Comparison of ENCODE assay signal across 10 mouse cellular contexts in genomic region chr8:123043941-123044340, GRCm38 (mm10). TPM values are rescaled to one million over a fixed set of nuclear protein-coding genes. Genes with fewer than 3 reads are reported as not detected.
A peak's percentile ranks its signal among the peaks of the same experiment; 100 is the strongest.
DNase-seq lines count a peak whose midpoint lies in the region; ATAC-seq and TF ChIP-seq lines count a peak whose summit lies in the region.
"Had no signal": no experiment of that assay in that cellular context is flagged by ENCODE, and none has a peak within 500 bp of the region (broad histone marks: within the 10 kb centered on the region; RNA-seq: fewer than 3 reads in every experiment).

No protein-coding gene starts in this region.

- no peak overlapping the region for H3K27ac ChIP-seq in heart, embryonic 10.5 days
- H3K27ac ChIP-seq in embryonic facial prominence, embryonic 10.5 days (replicated peaks): no peak overlapping the region
- no peak overlapping the region for H3K27ac ChIP-seq in forebrain, postnatal 0 days (ENCODE audit: low read depth, low read length)

- 0 out of 2 replicates have a peak overlapping the region, but pooled peaks have one; percentile 100 for H3K4me3 ChIP-seq in heart, embryonic 10.5 days
- H3K4me3 ChIP-seq in embryonic facial prominence, embryonic 10.5 days: peak overlapping the region; percentile 86; the same call in 1 of the 2 replicates
- no peak overlapping the region for H3K4me3 ChIP-seq in forebrain, postnatal 0 days (ENCODE audit: low read depth, low read length)

- H3K36me3 ChIP-seq in heart, embryonic 10.5 days: 0 out of 2 replicates have a peak, but pooled peaks cover 6% of the 10 kb centered on the region
- peaks cover 10% of the 10 kb centered on the region for H3K36me3 ChIP-seq in embryonic facial prominence, embryonic 10.5 days (replicated peaks)
- H3K36me3 ChIP-seq in forebrain, postnatal 0 days (ENCODE audit: insufficient read depth): no peaks in the 10 kb centered on the region; the same call in 1 of the 2 replicates

- no peak overlapping the region for H3K9ac ChIP-seq in forebrain, postnatal 0 days

- H3K4me2 ChIP-seq in forebrain, postnatal 0 days (ENCODE audit: low read depth): no peak overlapping the region

- 90% methylated on average over 3 of the region's 3 CpGs for WGBS in heart, embryonic 10.5 days
- 89% methylated on average over 3 of the region's 3 CpGs for WGBS in embryonic facial prominence, embryonic 10.5 days
- 87% methylated on average over 3 of the region's 3 CpGs for WGBS in forebrain, postnatal 0 days

- no peaks in the 10 kb centered on the region for H3K9me3 ChIP-seq in heart, embryonic 10.5 days
- no peaks in the 10 kb centered on the region for H3K9me3 ChIP-seq in embryonic facial prominence, embryonic 10.5 days
- H3K9me3 ChIP-seq in forebrain, postnatal 0 days (ENCODE audit: low read length): no peaks in the 10 kb centered on the region
- H3K9me3 ChIP-seq: midbrain, embryonic 12.5 days had no signal

- TF ChIP-seq CTCF in forebrain, postnatal 0 days (IDR thresholded peaks at IDR 0.05; ENCODE audit: low read depth): no peak

- intact Hi-C loops in heart, postnatal 25 days (cut with DNase I): loop anchor here (2.0 to 5.0 kb wide), 2 partner anchors 21 to 117 kb away; no protein-coding TSS in a partner anchor

- no peaks in the 10 kb centered on the region for H3K27me3 ChIP-seq in heart, embryonic 10.5 days (ENCODE audit: insufficient read depth, poor library complexity, severe bottlenecking)
- no peaks in the 10 kb centered on the region for H3K27me3 ChIP-seq in embryonic facial prominence, embryonic 10.5 days (replicated peaks; ENCODE audit: low read depth, poor library complexity, severe bottlenecking)
- no peaks in the 10 kb centered on the region for H3K27me3 ChIP-seq in forebrain, postnatal 0 days (ENCODE audit: insufficient read depth, low read length)
- H3K27me3 ChIP-seq: midbrain, embryonic 12.5 days had no signal

- H3K4me1 ChIP-seq in heart, embryonic 10.5 days: peaks cover 26% of the 10 kb centered on the region
- H3K4me1 ChIP-seq in embryonic facial prominence, embryonic 10.5 days: peaks cover 35% of the 10 kb centered on the region
- peaks cover 22% of the 10 kb centered on the region for H3K4me1 ChIP-seq in forebrain, postnatal 0 days (ENCODE audit: insufficient read depth)

- ATAC-seq in forebrain, postnatal 0 days: no peak

- no peak for DNase-seq in heart, embryonic 10.5 days (ENCODE audit: low spot score)
- DNase-seq in heart, postnatal 25 days (ENCODE audit: low spot score): no peak
- peak; percentile 47 for DNase-seq in A20 (ENCODE audit: low read depth, low spot score)
- no peak for DNase-seq in embryonic facial prominence, embryonic 10.5 days (ENCODE audit: low spot score)
- DNase-seq in lung, postnatal 25 days (ENCODE audit: low spot score): peak; percentile 45
- DNase-seq in frontal cortex, postnatal 36 days (ENCODE audit: low spot score in 2 of 2): no peak
- DNase-seq in urinary bladder, postnatal 25 days (ENCODE audit: low spot score): no peak
- DNase-seq in forebrain, postnatal 0 days: no peak
- DNase-seq: heart, postnatal 10 days had no signal

RNA-seq across cellular contexts. Expression of gene Ankrd11, which starts 1.9 kb away (rescaled TPM):
- polyA plus RNA-seq in heart, embryonic 10.5 days (2016; fragmentation: Nextera tagmentation; extraction: Ambion mirVana): 32.9 TPM in 2 replicates
- 10 to 100 TPM; 63.7 to 73.0 TPM for total RNA-seq in heart, postnatal 25 days (2021)
- polyA plus RNA-seq in embryonic facial prominence, embryonic 10.5 days (2016; fragmentation: Nextera tagmentation; extraction: Ambion mirVana): 41.2 and 49.2 TPM in 2 replicates
- 88.7 and 103 TPM in 2 replicates for total RNA-seq in forebrain, postnatal 0 days (2014; rRNA removed)
- polyA plus RNA-seq in forebrain, postnatal 0 days (2015; fragmentation: Nextera tagmentation; extraction: Ambion mirVana): 69.4 and 73.5 TPM in 2 replicates

RNA-seq across cellular contexts. Expression of gene Spg7, which starts 18.8 kb away (rescaled TPM):
- polyA plus RNA-seq in heart, embryonic 10.5 days (2016; fragmentation: Nextera tagmentation; extraction: Ambion mirVana): 57.4 and 63.0 TPM in 2 replicates
- total RNA-seq in heart, postnatal 25 days (2021): 10 to 100 TPM; 77.4 to 78.7 TPM
- 51.3 and 54.5 TPM in 2 replicates for polyA plus RNA-seq in embryonic facial prominence, embryonic 10.5 days (2016; fragmentation: Nextera tagmentation; extraction: Ambion mirVana)
- 56.2 and 62.8 TPM in 2 replicates for total RNA-seq in forebrain, postnatal 0 days (2014; rRNA removed)
- 39.8 and 52.9 TPM in 2 replicates for polyA plus RNA-seq in forebrain, postnatal 0 days (2015; fragmentation: Nextera tagmentation; extraction: Ambion mirVana)

RNA-seq across cellular contexts. Expression of gene Rpl13, which starts 58.2 kb away (rescaled TPM):
- polyA plus RNA-seq in heart, embryonic 10.5 days (2016; fragmentation: Nextera tagmentation; extraction: Ambion mirVana): 1,165 and 1,266 TPM in 2 replicates
- total RNA-seq in heart, postnatal 25 days (2021): 100 to 1,000 TPM; 426 to 434 TPM
- 1,419 and 1,432 TPM in 2 replicates for polyA plus RNA-seq in embryonic facial prominence, embryonic 10.5 days (2016; fragmentation: Nextera tagmentation; extraction: Ambion mirVana)
- 2,315 and 2,714 TPM in 2 replicates for total RNA-seq in forebrain, postnatal 0 days (2014; rRNA removed)
- 944 and 1,242 TPM in 2 replicates for polyA plus RNA-seq in forebrain, postnatal 0 days (2015; fragmentation: Nextera tagmentation; extraction: Ambion mirVana)

Comparison
In these comparisons a context has a peak if more than half of its experiments do, and no peak if none do; other contexts are left out.
1. DNase-seq: peak in A20 (single experiment) and lung, postnatal 25 days (single experiment); none in heart, embryonic 10.5 days (single experiment), heart, postnatal 25 days (single experiment), embryonic facial prominence, embryonic 10.5 days (single experiment), frontal cortex, postnatal 36 days (0 of 2), urinary bladder, postnatal 25 days (single experiment) and forebrain, postnatal 0 days (single experiment).